Mouse (Mus musculus) monocyte, adult 5-6 weeks (primary cell): Measurements from ENCODE around the gene Clca4b. TPM values are rescaled to one million over a fixed set of nuclear protein-coding genes. Genes with fewer than 3 reads are reported as not detected.

Experiments used
- total RNA-seq: library from RNA; stranded (forward); fragments of 200-1000, 200-491, 200-594 nt; gene quantifications from 3 replicates; pipeline ENCODE4 v1.2.3, GENCODE M21; 2017

Clca4b gene
- total RNA-seq, 1 experiment from 2014 or later: not detected

Other genes with a start within 250 kb of the Clca4b start
- 162 to 219 TPM (median 198 TPM) in 3 replicates for gene Sh3glb1, start 212.2 kb downstream of the Clca4b start, total RNA-seq
- 1.2 TPM in 1 of 3 replicates, not detected in the others for gene Clca3a1, start 171.6 kb downstream of the Clca4b start, total RNA-seq
- not detected in 3 replicates for gene Clca3a2, start 113.0 kb downstream of the Clca4b start, total RNA-seq
- not detected in 3 replicates for gene Clca3b, start 83.2 kb downstream of the Clca4b start, total RNA-seq
- not detected in 3 replicates for gene Clca4a, start 42.5 kb upstream of the Clca4b start, total RNA-seq
- not detected in 3 replicates for gene Clca1, start 100.2 kb upstream of the Clca4b start, total RNA-seq
- not detected in 3 replicates for gene Clca2, start 166.9 kb upstream of the Clca4b start, total RNA-seq
- 21.2 to 34.9 TPM (median 28.3 TPM) in 3 replicates for gene Odf2l, start 186.1 kb upstream of the Clca4b start, total RNA-seq